Mouse (Mus musculus) MEL (cell line): Measurements from ENCODE around the gene Chd6.

Source experiments
- BHLHE40 ChIP-seq: IDR thresholded peaks from 2 replicates; pipeline ENCODE4 v1.6.1; 2012; ENCODE audit warnings: low read depth, mild to moderate bottlenecking, inconsistent platforms, low read length, improper control_type of control experiment, borderline replicate concordance
- CHD1 ChIP-seq: IDR thresholded peaks from 2 replicates; pipeline ENCODE4 v1.6.1; 2012; ENCODE audit warnings: low read depth, mild to moderate bottlenecking, inconsistent platforms, low read length, improper control_type of control experiment
- CTCF ChIP-seq, 3 experiments: IDR thresholded peaks in 2 of 3; conservative IDR thresholded peaks in 1 of 3; 2 replicates each; pipeline ENCODE4 v1.5.1; 2011 to 2012; ENCODE audit warnings: low read length in 3 of 3, low read depth in 2 of 3, mild to moderate bottlenecking in 2 of 3, improper control_type of control experiment in 1 of 3, inconsistent platforms in 1 of 3, mixed read lengths in 1 of 3, moderate library complexity in 1 of 3; ENCODE audit not compliant: control insufficient read depth in 1 of 3, insufficient read depth in 1 of 3, poor library complexity in 1 of 3, severe bottlenecking in 1 of 3
- EP300 ChIP-seq, 2 experiments: IDR thresholded peaks; 2 replicates each; pipeline ENCODE4 v1.6.1; 2011; ENCODE audit warnings: improper control_type of control experiment in 2 of 2, low read length in 2 of 2, low read depth in 1 of 2, mild to moderate bottlenecking in 1 of 2
- ETS1 ChIP-seq: IDR thresholded peaks from 2 replicates; pipeline ENCODE4 v1.6.1; 2012; ENCODE audit warnings: low read depth, mild to moderate bottlenecking, inconsistent platforms, low read length, improper control_type of control experiment, moderate library complexity
- MYB ChIP-seq: IDR thresholded peaks from 2 replicates; pipeline ENCODE4 v1.6.1; 2011; ENCODE audit warnings: mild to moderate bottlenecking, low read depth, low read length, improper control_type of control experiment
- NELFE ChIP-seq: IDR thresholded peaks from 2 replicates; pipeline ENCODE4 v1.6.1; 2011; ENCODE audit warnings: low read depth, low read length, improper control_type of control experiment
- POLR2A ChIP-seq, 2 experiments: IDR thresholded peaks; 2 replicates each; pipeline ENCODE4 v1.6.1; 2011 to 2012; ENCODE audit warnings: low read length in 2 of 2, mild to moderate bottlenecking in 2 of 2, control low read depth in 1 of 2, improper control_type of control experiment in 1 of 2, low read depth in 1 of 2, moderate library complexity in 1 of 2; ENCODE audit not compliant: control insufficient read depth in 1 of 2, insufficient read depth in 1 of 2, poor library complexity in 1 of 2
- POLR2AphosphoS2 ChIP-seq: IDR thresholded peaks from 2 replicates; pipeline ENCODE4 v1.6.1; 2011; ENCODE audit warnings: low read length, improper control_type of control experiment
- ZC3H11A ChIP-seq: IDR thresholded peaks from 2 replicates; pipeline ENCODE4 v1.6.1; 2012; ENCODE audit warnings: low read depth, mild to moderate bottlenecking, inconsistent platforms, low read length, improper control_type of control experiment

- TF ChIP-seq CTCF (IDR thresholded peaks at IDR 0.05 in 2 of 3, conservative IDR thresholded peaks at IDR 0.05 in 1 of 3; ENCODE audit: control insufficient read depth in 1 of 3, insufficient read depth in 1 of 3, low read depth in 2 of 3, low read length in 3 of 3, poor library complexity in 1 of 3, severe bottlenecking in 1 of 3) (no peak), CHD1 (no peak), MYB (no peak), POLR2A (IDR thresholded peaks at IDR 0.05; ENCODE audit: control insufficient read depth in 1 of 2, insufficient read depth in 1 of 2, low read depth in 1 of 2, low read length in 2 of 2, poor library complexity in 1 of 2) (no peak), BHLHE40 (no peak), ZC3H11A (no peak), POLR2AphosphoS2 (no peak), ETS1 (no peak), EP300 (IDR thresholded peaks at IDR 0.05; ENCODE audit: low read depth in 1 of 2, low read length in 2 of 2) (no peak), NELFE (no peak)
Observed at GRCm38 (mm10) chr2:160994181-160994580, 114.7 kb downstream of the Chd6 start.
